Comparison of ENCODE assay signal across 29 mouse cellular contexts in the genomic region with DNA sequence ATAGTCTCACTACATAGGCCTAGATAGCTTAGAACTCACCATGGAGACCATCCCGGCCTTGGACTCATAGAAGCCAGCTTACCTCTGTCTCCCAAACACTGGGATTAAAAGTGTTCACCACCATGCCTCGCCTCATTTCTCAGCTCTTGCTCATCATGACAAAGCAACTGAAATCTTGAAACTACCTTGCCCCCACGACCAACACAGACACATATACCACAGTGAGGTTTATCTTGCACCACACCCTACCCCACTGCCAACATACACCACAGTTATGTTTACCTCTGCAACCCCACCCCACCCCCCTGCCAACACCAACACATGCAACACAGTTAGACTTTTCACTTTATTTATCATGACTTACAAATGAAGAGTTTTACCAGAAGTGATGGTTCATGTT. TPM values are rescaled to one million over a fixed set of nuclear protein-coding genes. Genes with fewer than 3 reads are reported as not detected.
"Had no signal": no experiment of that assay in that cellular context is flagged by ENCODE, and none has a peak within 500 bp of the region (broad histone marks: within the 10 kb centered on the region; RNA-seq: fewer than 3 reads in every experiment).

No protein-coding gene starts in this region.

- ATAC-seq: lung, postnatal 0 days; midbrain, embryonic 13.5 days; midbrain, embryonic 15.5 days had no signal

- H3K4me2 ChIP-seq: liver, embryonic 15.5 days; lung, embryonic 15.5 days; midbrain, embryonic 11.5 days; midbrain, embryonic 13.5 days; midbrain, embryonic 15.5 days; neural tube, embryonic 13.5 days; neural tube, embryonic 15.5 days; stomach, embryonic 15.5 days had no signal

- H3K9me3 ChIP-seq: liver, embryonic 15.5 days; lung, embryonic 15.5 days; midbrain, embryonic 13.5 days; midbrain, embryonic 15.5 days; neural tube, embryonic 13.5 days; neural tube, embryonic 15.5 days; stomach, embryonic 15.5 days had no signal

- H3K4me1 ChIP-seq: liver, embryonic 15.5 days; lung, embryonic 15.5 days; midbrain, embryonic 13.5 days; midbrain, embryonic 15.5 days; neural tube, embryonic 13.5 days; neural tube, embryonic 15.5 days; stomach, embryonic 15.5 days had no signal

- H3K27me3 ChIP-seq: liver, embryonic 15.5 days; lung, embryonic 15.5 days; midbrain, embryonic 13.5 days; midbrain, embryonic 15.5 days; neural tube, embryonic 13.5 days; neural tube, embryonic 15.5 days; stomach, embryonic 15.5 days had no signal

- H3K27ac ChIP-seq: liver, embryonic 15.5 days; lung, embryonic 15.5 days; macrophage; midbrain, embryonic 13.5 days; midbrain, embryonic 15.5 days; neural tube, embryonic 13.5 days; neural tube, embryonic 15.5 days; stomach, embryonic 15.5 days; stomach, postnatal 0 days had no signal

- DNase-seq: liver, postnatal 0 days; lung, adult 2 months; lung, postnatal 14 days; lung, postnatal 36 days; retina, postnatal 1 day; right cerebral cortex, adult 18-20 months; right cerebral cortex, postnatal 25 days; right cerebral cortex, postnatal 4 days; spleen, adult 18-20 months; thymus, adult 2 months; thymus, postnatal 25 days; thymus, postnatal 4 days had no signal

- H3K9ac ChIP-seq: liver, embryonic 15.5 days; liver, postnatal 0 days; lung, embryonic 15.5 days; midbrain, embryonic 13.5 days; midbrain, embryonic 15.5 days; neural tube, embryonic 13.5 days; neural tube, embryonic 15.5 days; stomach, embryonic 15.5 days had no signal

- H3K36me3 ChIP-seq: liver, embryonic 15.5 days; lung, embryonic 15.5 days; midbrain, embryonic 13.5 days; midbrain, embryonic 15.5 days; neural tube, embryonic 13.5 days; neural tube, embryonic 15.5 days; stomach, embryonic 15.5 days had no signal

- H3K4me3 ChIP-seq: liver, embryonic 15.5 days; lung, embryonic 15.5 days; midbrain, embryonic 13.5 days; midbrain, embryonic 15.5 days; myocyte; neural tube, embryonic 13.5 days; neural tube, embryonic 15.5 days; stomach, embryonic 15.5 days had no signal

RNA-seq across cellular contexts. Expression of a gene that starts 8.4 kb away (rescaled TPM):
- total RNA-seq: megakaryocyte, adult 5-6 weeks had no signal
- polyA plus RNA-seq: macrophage; myocyte; neural tube, embryonic 13.5 days had no signal

RNA-seq across cellular contexts. Expression of a gene that starts 34.1 kb away (rescaled TPM):
- total RNA-seq: megakaryocyte, adult 5-6 weeks had no signal
- polyA plus RNA-seq: liver, embryonic 15.5 days; liver, postnatal 0 days; lung, adult 2 months; lung, embryonic 15.5 days; lung, postnatal 0 days; macrophage; midbrain, embryonic 11.5 days; midbrain, embryonic 13.5 days; midbrain, embryonic 15.5 days; myocyte; neural tube, embryonic 11.5 days; neural tube, embryonic 13.5 days; neural tube, embryonic 15.5 days; small intestine, adult 2 months; stomach, embryonic 15.5 days; stomach, postnatal 0 days; testis, adult 2 months; thymus, adult 2 months; urinary bladder, adult 2 months had no signal

RNA-seq across cellular contexts. Expression of a gene that starts 34.8 kb away (rescaled TPM):
- polyA plus RNA-seq: midbrain, embryonic 11.5 days; midbrain, embryonic 13.5 days; midbrain, embryonic 15.5 days; myocyte; neural tube, embryonic 11.5 days; neural tube, embryonic 13.5 days; neural tube, embryonic 15.5 days had no signal

RNA-seq across cellular contexts. Expression of a gene that starts 52.3 kb away (rescaled TPM):
- total RNA-seq: megakaryocyte, adult 5-6 weeks had no signal
- polyA plus RNA-seq: liver, embryonic 15.5 days; liver, postnatal 0 days; lung, embryonic 15.5 days; macrophage; midbrain, embryonic 11.5 days; midbrain, embryonic 13.5 days; myocyte; neural tube, embryonic 11.5 days; neural tube, embryonic 15.5 days; small intestine, adult 2 months; stomach, embryonic 15.5 days; stomach, postnatal 0 days; testis, adult 2 months; thymus, adult 2 months; urinary bladder, adult 2 months had no signal
